Mouse (Mus musculus): Measurements from ENCODE around the gene Rbm28.
A peak's percentile ranks its signal among the peaks of the same experiment; 100 is the strongest.
"Not testable (repeated sequence)": the region's sequence is repeated elsewhere in the genome, so short reads cannot be mapped to it uniquely, and the experiment has no call there.

Rbm28 gene

GRCm38 (mm10) chr6:29193961-29194750, 29.4 kb upstream of the Rbm28 start:
- no peak for DNase-seq (ENCODE audit: low spot score in 2 of 2)

- DNase-seq (ENCODE audit: low spot score in 2 of 2) = no peak
Observed at GRCm38 (mm10) chr6:29187936-29188335, 23.1 kb upstream of the Rbm28 start.

DNA sequence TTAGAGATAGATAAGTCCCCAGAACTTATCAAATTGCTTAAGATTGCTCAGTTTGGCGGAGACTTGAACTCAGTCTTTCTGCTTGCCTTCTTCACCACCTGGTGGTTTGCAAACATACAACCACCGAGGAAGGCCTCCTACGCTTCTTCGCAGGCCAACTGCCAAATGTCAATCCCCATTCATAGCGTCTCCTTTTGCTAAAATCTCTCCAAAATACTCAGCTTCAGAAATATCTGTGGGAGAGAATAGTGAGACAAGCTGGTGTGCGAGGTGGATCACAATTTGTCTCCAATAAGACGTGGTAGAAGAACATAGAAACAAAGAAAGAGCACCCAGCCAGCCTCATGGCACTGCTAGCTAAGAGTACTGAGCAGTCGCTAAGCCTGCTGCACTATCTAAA, 15.0 kb upstream of the Rbm28 start:
- DNase-seq (ENCODE audit: low spot score in 2 of 2) = peak; percentile 40 to 48

DNA sequence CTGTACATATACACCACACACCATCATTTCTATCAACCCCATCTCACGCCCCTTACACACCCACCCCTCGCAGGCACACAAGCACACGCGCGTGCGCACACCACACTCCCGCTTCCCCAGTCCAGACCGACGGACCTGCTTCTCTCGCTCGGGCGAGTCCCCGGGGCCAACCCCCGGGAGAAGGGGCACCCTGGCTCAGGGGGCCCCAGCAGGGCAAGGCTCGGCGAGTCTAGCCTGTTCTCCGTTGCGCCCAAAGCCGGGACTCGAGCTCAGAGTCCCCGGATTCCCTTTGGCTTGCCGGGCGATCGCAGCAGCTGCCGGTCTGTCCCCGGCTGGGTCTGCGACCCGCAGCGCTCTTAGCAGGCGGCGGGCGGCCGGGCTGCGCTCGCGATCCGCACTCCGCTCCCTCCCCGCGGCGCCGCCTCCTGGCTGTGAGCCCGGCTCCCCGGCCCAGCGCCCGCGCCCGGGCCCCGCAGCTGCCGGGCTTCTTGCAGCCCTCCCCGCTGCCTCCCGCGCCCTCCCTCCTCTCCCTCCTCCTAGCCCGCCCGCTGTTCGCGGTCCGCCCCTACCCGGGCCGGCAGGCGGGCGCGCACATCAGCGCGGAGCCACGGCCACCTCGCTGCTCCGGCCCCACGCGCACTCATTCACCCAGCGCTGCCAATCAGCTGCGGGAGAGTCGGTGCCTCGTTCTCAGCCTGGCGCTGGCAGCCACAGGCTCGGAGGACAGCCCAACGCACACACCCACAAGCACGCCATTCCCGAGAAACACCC, 14.3 kb upstream of the Rbm28 start, which contains the start of gene Prrt4:
Gene Prrt4, minus strand, starts transcription at position 697 of the 771 bp plus-strand sequence.
- peak; percentile 51 to 69 for DNase-seq (ENCODE audit: low spot score in 2 of 2)

DNA sequence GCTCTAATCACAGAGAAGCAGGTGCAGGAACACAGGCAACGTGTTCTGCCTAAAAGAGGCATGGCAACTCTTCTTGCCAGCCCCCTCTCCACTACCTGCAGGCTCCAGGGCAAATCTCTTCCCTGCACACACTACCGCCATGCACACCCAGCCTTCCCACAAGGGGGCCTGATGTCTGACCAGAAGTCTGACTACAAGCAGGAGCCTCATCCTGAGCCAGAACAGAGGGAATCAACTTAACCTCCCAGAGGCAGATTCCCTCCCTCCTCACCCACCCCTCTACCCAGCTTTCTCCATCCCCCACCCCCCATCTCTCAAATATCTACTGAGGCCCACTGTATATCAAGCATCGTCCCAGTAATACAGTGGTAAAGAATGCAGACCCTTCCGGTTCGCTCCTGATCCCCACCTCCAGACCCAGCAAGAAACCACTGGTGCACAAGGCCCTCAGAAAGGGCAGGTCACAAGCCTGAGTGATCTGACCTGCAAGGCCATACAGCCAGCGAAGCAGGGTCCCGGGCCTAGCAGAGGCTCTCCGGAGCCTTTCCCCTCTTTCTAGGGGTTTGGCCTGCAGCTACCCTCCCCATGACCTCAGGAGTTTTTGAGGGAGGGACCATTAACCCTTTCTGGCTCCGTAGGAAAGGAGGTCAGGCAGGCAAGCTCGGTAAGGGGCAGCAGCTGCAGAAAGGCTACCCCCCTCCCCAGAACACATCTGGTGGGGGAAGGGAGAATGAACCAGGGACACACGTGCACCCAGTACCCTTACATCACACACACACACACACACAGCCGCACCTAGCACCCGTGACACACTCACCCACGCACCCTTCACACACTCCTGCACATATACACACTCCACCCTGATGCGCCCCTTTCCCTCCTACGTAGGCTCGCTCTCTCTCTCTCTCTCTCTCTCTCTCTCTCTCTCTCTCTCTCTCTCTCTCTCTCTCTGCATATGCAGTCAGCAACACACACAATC, 13.4 kb upstream of the Rbm28 start:
- no peak for DNase-seq (ENCODE audit: low spot score in 2 of 2)

- DNase-seq (ENCODE audit: low spot score in 2 of 2) = no peak
Observed at GRCm38 (mm10) chr6:29175113-29175512, 10.3 kb upstream of the Rbm28 start.

DNA sequence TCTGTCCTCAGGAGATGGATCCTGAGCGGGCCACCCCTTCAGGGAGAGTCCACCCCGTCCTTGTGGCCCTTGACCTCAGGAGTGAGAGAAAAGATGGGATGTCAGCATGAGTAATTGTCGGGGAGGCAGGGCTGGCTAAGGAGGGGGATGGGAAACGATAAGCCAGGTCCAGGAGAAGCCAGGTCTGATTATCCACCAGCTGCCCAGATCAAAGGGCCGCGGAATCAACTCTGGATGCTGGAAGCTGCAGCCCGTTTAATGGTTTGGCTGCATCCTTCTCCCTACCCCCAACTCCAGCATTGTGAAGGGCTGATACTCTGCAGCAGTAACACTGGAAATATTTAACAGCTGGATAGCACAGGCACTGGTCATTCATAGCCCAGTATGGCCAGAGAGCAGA, 9.6 kb upstream of the Rbm28 start:
- DNase-seq (ENCODE audit: low spot score in 2 of 2) = no peak

DNA sequence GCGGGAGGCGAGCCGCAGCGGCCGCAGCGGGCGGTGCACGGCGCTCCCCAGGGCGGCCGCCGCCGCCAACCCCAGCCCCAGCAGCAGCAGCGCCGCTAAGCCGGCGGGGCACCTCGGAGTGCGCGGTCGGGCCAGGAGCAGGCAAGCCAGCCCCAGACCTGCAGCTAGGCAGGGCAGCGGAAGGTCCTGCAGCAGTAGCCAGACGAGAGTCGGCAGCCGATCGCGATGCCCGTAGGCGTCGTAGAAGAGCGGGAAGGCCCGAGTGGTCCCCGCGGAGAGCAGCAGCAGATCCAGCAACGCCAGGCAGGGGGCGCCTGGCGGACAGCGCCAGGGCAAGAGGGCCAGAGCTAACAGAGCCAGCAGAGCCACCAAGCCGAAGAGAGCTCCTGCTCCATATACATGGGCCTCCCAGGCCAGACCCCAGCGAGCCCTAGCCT, 6.2 kb upstream of the Rbm28 start:
- peak; percentile 41 to 48 for DNase-seq (ENCODE audit: low spot score in 2 of 2)

- DNase-seq (ENCODE audit: low spot score in 2 of 2) = no peak
Observed at GRCm38 (mm10) chr6:29170063-29170921, 5.5 kb upstream of the Rbm28 start.

GRCm38 (mm10) chr6:29169675-29170062, 4.9 kb upstream of the Rbm28 start:
- no peak for DNase-seq (ENCODE audit: low spot score in 2 of 2)

- no peak for DNase-seq (ENCODE audit: low spot score in 2 of 2)
Observed at GRCm38 (mm10) chr6:29168871-29169270, 4.1 kb upstream of the Rbm28 start.

DNA sequence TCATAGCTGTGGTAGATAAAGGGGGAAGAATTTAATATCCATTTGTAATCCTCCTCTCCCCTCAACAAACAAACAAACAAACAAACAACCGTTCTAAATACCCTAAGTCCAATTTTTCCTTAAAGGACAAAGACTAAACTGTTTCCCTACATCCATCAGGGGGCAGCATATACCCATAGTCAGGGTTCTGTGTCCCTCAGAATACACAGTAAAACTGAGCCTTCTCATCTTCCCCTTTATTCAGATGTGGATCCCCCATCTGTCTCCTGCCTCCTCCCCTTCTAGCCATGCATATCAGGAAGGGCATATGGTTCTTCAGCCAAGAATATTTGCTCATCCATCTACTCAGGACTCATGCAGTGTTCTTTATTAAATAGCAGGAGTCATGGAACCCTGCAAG, 1.4 kb upstream of the Rbm28 start:
- no peak for DNase-seq (ENCODE audit: low spot score in 2 of 2)

GRCm38 (mm10) chr6:29161291-29161690, 3.5 kb downstream of the Rbm28 start:
- DNase-seq (ENCODE audit: low spot score in 2 of 2) = not testable (repeated sequence)

DNA sequence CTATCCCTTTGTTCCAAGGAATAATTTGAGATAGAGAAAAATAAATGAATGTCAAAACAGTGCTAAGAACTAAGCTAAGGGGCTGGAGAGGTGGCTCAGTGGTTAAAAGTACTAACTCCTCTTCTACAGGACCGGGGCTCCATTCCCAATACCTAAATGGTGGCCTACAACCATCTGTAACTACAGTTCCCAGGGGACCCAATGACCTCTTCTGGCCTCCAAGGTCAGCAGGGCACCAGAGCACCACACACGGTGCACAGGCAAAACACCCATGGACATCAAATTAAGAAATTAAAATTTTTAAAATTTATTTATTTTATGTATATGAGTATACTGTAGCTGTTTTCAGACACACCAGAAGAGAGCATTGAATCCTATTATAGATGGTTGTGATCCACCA, 4.0 kb downstream of the Rbm28 start:
- no peak for DNase-seq (ENCODE audit: low spot score in 2 of 2)

- no peak for DNase-seq (ENCODE audit: low spot score in 2 of 2)
Observed at GRCm38 (mm10) chr6:29156326-29156725, 8.5 kb downstream of the Rbm28 start.

- DNase-seq (ENCODE audit: low spot score in 2 of 2) = no peak
Observed at GRCm38 (mm10) chr6:29150001-29150400, 14.8 kb downstream of the Rbm28 start.

GRCm38 (mm10) chr6:29147407-29148010, 17.3 kb downstream of the Rbm28 start:
- DNase-seq (ENCODE audit: low spot score in 2 of 2) = no peak

DNA sequence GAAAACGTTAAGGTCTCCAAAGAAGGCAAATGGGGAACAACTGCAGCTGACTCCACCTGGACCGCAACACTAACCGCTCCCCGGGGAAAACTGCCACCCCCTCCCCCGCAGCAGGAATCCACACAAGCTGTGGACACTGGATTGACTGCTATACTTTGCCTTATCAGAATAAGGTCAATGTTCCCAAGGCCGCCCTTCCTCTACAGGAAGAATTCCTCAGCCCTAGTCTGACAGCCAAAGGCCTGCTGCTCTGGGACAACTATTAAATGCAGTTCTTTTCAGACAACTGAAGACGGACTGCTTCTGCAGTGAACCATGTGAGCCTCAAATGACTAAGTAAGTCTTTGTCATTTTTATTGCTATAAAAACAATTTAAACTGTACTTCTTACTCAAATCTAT, 18.2 kb downstream of the Rbm28 start:
- no peak for DNase-seq (ENCODE audit: low spot score in 2 of 2)

DNA sequence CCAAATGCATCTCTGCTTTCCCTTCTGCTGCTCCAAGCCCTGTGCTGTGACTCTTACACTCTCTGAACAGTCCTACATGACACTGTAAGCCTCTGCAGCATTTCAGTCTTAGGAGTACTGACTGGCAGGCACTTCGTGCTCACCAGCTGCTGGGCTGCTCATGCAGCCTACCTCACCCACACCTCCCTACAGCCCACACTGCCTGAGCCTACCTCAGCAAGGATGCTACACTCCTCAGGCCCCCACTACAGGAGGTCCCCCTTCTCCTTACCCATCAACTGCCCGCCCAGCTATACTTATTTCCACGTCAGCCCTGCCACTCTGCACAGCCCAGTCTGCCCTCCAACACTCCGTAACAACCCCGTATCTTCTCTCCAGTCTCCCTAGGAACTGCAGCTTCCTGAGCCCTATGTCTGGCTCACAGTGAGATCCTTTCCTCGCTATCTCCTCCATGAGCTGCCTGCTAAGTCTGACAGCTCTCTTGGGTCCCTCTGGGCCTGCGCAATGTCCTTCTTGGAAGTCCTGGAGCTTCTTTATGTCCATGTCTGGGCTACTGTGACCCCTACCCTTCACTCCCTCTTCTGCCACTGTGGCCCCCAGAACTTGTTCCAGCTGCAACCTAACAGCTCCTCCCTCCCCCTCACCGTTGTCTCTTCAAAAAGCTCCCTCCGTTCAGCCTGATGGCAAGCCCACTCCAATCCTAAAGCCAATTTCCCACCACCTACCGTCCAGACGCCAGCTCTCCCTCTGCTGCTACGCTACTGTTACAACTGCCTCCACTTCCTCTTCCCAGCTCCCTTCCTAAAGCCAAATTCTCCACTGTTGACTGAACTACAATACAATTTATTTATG, 19.1 kb downstream of the Rbm28 start:
- DNase-seq (ENCODE audit: low spot score in 2 of 2) = peak; percentile 11 to 23
